Mouse (Mus musculus) G1E (cell line): ENCODE measurements around the gene Mta3.

Source experiments
- CTCF ChIP-seq: IDR thresholded peaks from 2 replicates; pipeline ENCODE4 v1.5.1; 2012; ENCODE audit warnings: low read depth, low read length, inconsistent platforms, mixed read lengths
- GATA1 ChIP-seq: IDR thresholded peaks from 2 replicates; pipeline ENCODE4 v1.6.1; 2012; ENCODE audit warnings: borderline replicate concordance, low read length, inconsistent platforms, mixed read lengths

DNA sequence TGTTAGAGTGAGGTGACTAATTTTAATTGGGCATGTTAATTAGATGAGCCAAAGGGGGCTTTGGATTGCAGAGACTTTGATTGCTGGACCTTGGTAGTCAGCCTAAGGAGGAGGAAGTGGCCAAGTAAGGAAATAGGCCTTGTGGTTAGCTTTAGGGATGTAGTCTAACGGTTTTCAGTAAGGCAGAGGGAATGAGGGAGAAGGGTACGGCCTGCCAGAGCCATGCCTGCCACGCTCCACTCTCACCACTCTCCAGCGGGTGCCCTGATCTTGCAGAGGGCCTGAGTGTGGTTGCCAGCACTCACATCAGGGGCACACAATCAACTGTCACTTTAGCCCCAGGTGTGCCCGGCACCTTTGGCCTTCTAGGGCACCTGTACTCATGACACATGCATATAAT lies 84.2 kb downstream of the Mta3 start:
- no peak for TF ChIP-seq GATA1
- no peak for TF ChIP-seq CTCF
